Mouse (Mus musculus) megakaryocyte, embryonic 14.5 days (primary cell): ENCODE measurements around the gene Clip3. TPM values are rescaled to one million over a fixed set of nuclear protein-coding genes. Genes with fewer than 3 reads are reported as not detected.

Source experiments
- H3K27me3 ChIP-seq: replicated peaks from 2 replicates; pipeline ENCODE3; 2012; ENCODE audit warnings: inconsistent platforms
- H3K36me3 ChIP-seq: replicated peaks from 2 replicates; pipeline ENCODE3; 2012; ENCODE audit warnings: low read length, inconsistent platforms, mixed read lengths
- H3K4me1 ChIP-seq: 2 replicates; pipeline ENCODE4 v1.6.1; 2012; ENCODE audit warnings: inconsistent platforms
- H3K4me3 ChIP-seq: replicated peaks from 2 replicates; pipeline ENCODE3; 2012; ENCODE audit warnings: moderate library complexity, mild to moderate bottlenecking, inconsistent platforms
- H3K9me3 ChIP-seq: 2 replicates; pipeline ENCODE4 v1.6.1; 2012; ENCODE audit warnings: inconsistent platforms
- FLI1 ChIP-seq: IDR thresholded peaks from 2 replicates; pipeline ENCODE4 v1.6.1; 2012; ENCODE audit warnings: low read length, inconsistent platforms, mixed read lengths
- GATA1 ChIP-seq: IDR thresholded peaks from 3 replicates; pipeline ENCODE4 v1.6.1; 2012; ENCODE audit warnings: mixed read lengths, low read length, inconsistent platforms, borderline replicate concordance
- polyA plus RNA-seq: library from polyadenylated mRNA; stranded (reverse); fragments of >175 nt; gene quantifications from 2 replicates; pipeline ENCODE4 v1.2.3, GENCODE M21; 2012; ENCODE audit warnings: low replicate concordance; ENCODE audit not compliant: insufficient read depth

Clip3 gene
- polyA plus RNA-seq = 0.34 TPM in 1 of 2 replicates, not detected in the other

DNA sequence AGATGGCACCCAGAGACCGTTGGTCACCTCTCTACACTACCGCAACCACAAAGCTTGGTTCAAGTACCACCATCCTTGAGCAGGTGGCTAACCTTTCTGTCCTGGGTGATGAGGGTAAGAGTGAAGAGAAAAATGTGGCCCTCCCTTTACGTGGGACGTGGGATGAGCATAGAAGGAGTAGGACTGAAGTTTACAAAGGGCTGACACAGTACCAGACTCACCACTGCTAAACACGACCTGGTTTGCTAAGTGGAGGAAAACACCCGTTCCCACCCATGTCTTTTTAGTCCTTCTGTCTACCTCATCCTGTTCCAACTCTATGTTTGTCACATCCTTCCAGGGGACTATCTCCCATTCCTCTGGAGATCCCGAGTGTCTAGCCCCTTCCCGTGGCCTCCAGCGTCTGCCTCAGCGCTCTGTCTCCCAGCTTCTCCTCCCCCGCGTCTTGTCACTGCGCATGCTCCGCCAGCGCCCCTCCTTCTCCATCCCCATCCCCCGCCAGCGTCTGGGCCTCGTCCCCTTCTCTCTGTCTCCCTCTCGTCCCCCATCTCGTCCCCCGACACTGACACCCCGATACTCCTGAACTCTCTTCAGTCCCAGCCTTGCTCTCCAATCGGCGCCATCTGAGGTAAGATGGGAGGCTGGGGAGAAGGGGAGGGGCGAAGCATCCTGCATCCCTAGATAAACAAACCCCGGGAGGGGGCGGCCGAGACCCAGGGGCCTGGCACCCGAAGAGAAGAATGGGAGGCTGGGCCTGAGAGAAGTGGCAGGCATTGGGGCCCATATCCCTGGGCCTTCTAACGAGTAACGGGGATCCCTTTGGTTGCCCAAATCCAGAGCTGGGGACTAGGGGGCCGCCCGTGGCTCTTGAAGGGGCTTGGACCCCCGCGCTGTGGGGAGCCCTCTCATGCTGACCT is at the start of gene Clip3:
Gene Clip3 (plus strand): TSS at position 514 of the 917 bp plus-strand sequence.
- no peak for TF ChIP-seq GATA1
- TF ChIP-seq FLI1 = no peak
- Histone ChIP-seq H3K9me3 (no peaks in the 10 kb centered on the region), H3K27me3 (peaks cover 55% of the 10 kb centered on the region), H3K4me1 (peaks cover 8% of the 10 kb centered on the region; the same call in 1 of the 2 replicates), H3K4me3 (peak within 1 kb of the TSS; percentile 64), H3K36me3 (no peaks in the 10 kb centered on the region)

DNA sequence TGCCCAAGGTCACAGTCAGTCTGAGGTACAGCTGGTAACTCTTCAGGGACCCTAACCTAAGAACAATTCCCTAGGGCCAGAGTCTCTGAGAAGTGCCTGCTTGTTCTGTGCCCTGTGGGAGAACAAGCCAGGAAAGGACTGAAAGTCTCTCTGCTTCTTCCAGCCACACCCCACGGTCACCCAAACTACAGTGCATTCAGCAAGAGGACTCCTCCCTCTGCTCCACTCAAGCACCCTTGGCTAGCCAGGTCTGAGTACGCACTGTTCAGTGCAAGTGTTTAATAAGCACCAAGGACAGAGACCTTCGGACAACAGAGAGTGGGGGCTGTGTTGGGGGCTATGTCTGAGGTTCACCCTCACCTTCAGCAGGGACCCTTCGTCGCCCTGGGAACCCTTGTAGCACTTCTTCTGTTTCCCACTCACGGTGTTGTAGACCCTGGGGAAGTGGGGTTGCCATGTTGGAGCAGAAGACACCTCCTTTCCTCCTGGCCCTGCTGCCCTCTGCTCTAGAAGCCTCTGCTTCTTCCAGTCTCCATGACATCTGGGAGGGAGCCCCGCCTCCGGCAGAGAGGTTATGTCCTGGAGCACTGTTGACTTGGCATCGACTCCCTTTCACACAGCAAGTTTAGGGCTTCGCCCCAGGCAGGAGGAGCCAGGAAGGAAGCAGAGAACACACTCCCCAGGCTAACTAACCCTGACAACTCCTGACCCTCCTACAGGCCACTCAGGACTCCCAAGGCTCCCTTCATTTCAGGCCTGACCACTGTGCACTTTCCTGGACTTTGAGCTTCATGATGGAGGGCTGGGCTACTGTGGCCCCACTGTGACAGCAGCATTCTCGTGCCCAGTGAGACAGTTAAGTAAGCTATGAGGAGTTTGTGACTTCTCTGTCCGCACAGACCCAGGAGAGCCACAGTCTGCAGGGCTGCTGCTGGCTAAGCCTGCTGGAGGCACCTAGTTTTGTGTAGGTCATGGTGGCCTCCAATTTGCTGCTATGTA is 39.3 kb upstream of the Clip3 start:
- Histone ChIP-seq H3K4me1 (peaks cover 14% of the 10 kb centered on the region), H3K36me3 (peaks cover 92% of the 10 kb centered on the region)

DNA sequence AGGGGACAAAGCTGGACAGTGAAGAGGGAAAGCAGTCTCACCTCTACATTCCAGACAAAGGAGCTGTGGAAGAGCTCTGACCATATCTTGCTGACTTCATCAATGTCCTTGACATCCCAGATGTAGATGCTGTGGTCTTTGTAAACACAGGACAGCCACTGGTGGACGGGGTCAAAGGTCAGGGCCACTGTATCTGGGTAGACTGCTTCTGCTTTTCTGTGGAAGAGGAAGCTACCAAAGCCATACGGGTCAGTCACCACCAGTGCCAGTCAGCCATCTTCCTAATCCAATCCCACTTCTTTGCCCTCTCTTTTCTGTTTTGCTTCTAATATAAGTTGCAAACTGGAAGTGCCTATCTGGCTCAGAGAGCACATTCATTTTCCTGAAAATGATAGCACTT is 26.5 kb upstream of the Clip3 start:
- no peak overlapping the region for H3K4me3 ChIP-seq
- H3K36me3 ChIP-seq = peaks cover 83% of the 10 kb centered on the region
- H3K9me3 ChIP-seq = no peaks in the 10 kb centered on the region
- H3K27me3 ChIP-seq = no peaks in the 10 kb centered on the region
- peaks cover 11% of the 10 kb centered on the region; the same call in 1 of the 2 replicates for H3K4me1 ChIP-seq
- TF ChIP-seq GATA1 = no peak
- TF ChIP-seq FLI1 = no peak

More for the DNA sequence above, 39.3 kb upstream of the Clip3 start:
- Histone ChIP-seq H3K9me3 (no peaks in the 10 kb centered on the region), H3K4me3 (no peak overlapping the region), H3K27me3 (no peaks in the 10 kb centered on the region)
- TF ChIP-seq GATA1 (no peak), FLI1 (no peak)

DNA sequence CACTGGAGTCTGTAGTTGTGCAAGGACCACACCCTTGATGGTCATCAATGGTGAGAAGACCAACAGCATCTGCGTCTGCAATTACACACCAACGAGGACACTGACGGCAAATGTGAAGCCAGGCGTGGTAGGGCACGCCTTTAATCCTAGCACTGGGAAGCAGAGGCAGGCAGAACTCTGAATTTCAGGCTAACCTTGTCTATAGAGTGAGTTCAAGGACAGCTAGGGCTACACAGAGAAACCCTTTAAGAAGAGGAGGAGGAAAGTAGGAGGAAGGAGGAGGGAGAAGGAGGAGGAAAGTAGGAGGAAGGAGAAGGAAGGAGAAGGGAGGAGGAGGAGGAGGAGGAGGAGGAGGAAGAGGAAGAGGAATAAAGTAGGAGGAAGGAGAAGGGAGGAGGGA is 26.0 kb upstream of the Clip3 start:
- Histone ChIP-seq H3K4me1 (peaks cover 11% of the 10 kb centered on the region; the same call in 1 of the 2 replicates), H3K36me3 (peaks cover 85% of the 10 kb centered on the region), H3K9me3 (no peaks in the 10 kb centered on the region), H3K27me3 (no peaks in the 10 kb centered on the region), H3K4me3 (no peak overlapping the region)
- TF ChIP-seq FLI1 = no peak

DNA sequence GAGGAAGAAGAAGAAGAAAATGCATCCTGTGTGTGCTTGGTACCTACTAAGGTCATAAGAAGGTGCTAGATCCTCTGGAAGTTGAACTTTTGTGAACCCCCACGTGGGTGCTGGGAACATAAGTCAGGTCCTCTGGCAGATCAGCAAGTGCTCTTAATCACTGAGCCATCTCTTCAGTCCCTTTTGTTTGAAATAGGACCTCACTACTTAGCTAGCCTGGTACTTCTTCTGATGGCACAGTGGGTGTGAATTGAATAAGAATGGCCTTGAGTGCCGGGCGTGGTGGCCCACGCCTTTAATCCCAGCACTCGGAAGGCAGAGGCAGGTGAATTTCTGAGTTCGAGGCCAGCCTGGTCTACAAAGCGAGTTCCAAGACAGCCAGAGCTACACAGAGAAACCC is 25.6 kb upstream of the Clip3 start:
- no peak for TF ChIP-seq GATA1
- TF ChIP-seq FLI1 = no peak
- no peaks in the 10 kb centered on the region for H3K27me3 ChIP-seq
- peaks cover 87% of the 10 kb centered on the region for H3K36me3 ChIP-seq
- H3K4me3 ChIP-seq = no peak overlapping the region
- H3K4me1 ChIP-seq = peaks cover 11% of the 10 kb centered on the region; the same call in 1 of the 2 replicates
- no peaks in the 10 kb centered on the region for H3K9me3 ChIP-seq

DNA sequence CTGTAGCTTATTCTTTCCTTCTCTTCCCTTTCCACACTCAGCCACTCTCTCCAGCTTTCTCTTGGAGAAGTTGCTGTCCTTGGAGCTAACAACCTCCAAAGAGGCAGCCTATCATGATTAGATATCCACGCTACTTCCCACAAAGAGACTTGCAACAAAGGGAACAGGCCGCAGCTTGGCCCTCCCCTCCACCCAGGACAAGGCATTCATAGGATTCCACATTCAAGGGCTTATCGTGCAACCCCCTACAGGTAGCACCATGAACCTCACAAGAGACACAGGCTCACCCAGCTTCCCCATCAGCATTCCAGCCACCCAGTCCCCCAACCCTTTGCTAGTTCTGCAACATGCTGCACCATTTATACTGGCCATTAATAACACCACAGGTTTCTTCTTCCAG is 24.7 kb upstream of the Clip3 start:
- Histone ChIP-seq H3K36me3 (peaks cover 86% of the 10 kb centered on the region), H3K27me3 (no peaks in the 10 kb centered on the region), H3K4me3 (no peak overlapping the region), H3K4me1 (peaks cover 11% of the 10 kb centered on the region; the same call in 1 of the 2 replicates), H3K9me3 (no peaks in the 10 kb centered on the region)
- TF ChIP-seq FLI1 = no peak
- TF ChIP-seq GATA1 = no peak

DNA sequence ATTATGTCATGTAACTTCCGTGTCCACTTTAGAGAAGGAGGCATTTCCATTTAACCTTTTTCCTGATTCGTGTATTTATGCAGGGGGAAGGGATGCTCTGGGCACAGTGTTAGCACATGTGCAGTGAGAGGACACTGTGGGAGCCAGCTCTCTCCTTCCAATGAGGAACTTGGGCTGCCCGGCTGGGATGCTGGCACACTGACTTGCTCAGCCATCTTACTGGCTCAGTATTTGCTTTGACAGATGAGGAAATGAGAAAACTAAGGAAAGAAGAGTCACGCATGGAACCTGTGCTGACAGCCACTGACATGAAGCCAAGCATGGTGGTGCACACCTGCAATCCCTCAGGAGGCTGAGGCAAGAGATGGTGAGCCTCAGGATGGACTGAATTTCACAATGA is 21.9 kb upstream of the Clip3 start:
- peaks cover 88% of the 10 kb centered on the region for H3K36me3 ChIP-seq
- peaks cover 25% of the 10 kb centered on the region for H3K4me1 ChIP-seq
- TF ChIP-seq FLI1 (no peak), GATA1 (no peak)
- H3K9me3 ChIP-seq = no peaks in the 10 kb centered on the region
- H3K27me3 ChIP-seq = no peaks in the 10 kb centered on the region
- H3K4me3 ChIP-seq = no peak overlapping the region

DNA sequence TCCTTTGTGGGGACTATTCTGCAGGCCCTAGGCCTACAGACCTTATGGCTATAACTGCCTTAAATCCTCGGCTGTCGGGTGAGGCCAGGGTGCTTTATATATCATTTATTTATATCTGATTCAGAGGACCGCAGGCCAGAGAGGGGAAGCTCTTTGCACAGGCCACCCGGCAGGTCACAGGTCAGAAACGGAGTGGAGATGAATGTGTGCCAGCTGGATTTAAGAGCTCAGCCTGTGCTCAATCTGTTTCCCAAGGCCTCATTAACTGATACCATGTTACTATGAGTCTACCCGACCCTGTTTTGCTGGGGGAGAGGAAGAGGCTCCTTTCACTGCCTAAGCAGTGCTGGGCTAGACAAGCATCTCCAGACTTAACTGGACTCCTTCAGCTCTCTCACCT is 17.1 kb upstream of the Clip3 start:
- Histone ChIP-seq H3K36me3 (peaks cover 61% of the 10 kb centered on the region), H3K4me3 (no peak overlapping the region), H3K9me3 (no peaks in the 10 kb centered on the region), H3K27me3 (no peaks in the 10 kb centered on the region), H3K4me1 (peaks cover 28% of the 10 kb centered on the region)
- TF ChIP-seq GATA1 = no peak
- no peak for TF ChIP-seq FLI1

DNA sequence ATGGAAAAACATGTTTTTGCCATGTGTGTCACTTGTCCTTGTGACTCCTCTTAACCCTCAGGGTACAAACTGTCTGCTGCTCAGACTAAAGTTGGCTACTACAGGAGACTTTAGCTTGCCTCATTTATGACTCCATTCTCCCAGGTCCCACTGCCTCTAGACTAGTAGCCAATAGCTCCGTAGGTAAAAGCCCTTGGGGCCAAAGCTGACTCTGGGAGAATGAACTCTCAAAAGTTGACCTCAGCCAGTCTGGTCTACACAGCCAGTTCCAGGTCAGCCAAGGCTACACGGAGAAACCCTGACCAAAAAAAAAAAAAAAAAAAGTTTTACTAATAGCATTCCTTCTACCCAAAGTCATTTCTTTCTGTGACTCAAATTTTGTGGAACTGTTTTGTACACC is 12.6 kb upstream of the Clip3 start:
- peaks cover 17% of the 10 kb centered on the region for H3K36me3 ChIP-seq
- H3K27me3 ChIP-seq = no peaks in the 10 kb centered on the region
- no peaks in the 10 kb centered on the region for H3K9me3 ChIP-seq
- TF ChIP-seq FLI1 (no peak), GATA1 (no peak)
- peaks cover 29% of the 10 kb centered on the region for H3K4me1 ChIP-seq
- H3K4me3 ChIP-seq = no peak overlapping the region
